Mouse (Mus musculus): Measurements from ENCODE around the gene Hibch. TPM values are rescaled to one million over a fixed set of nuclear protein-coding genes. Genes with fewer than 3 reads are reported as not detected.
"Not testable (repeated sequence)": the region's sequence is repeated elsewhere in the genome, so short reads cannot be mapped to it uniquely, and the experiment has no call there.

Gene Hibch
- polyA plus RNA-seq, 1 experiment from 2014 or later = 25.9 TPM

DNA sequence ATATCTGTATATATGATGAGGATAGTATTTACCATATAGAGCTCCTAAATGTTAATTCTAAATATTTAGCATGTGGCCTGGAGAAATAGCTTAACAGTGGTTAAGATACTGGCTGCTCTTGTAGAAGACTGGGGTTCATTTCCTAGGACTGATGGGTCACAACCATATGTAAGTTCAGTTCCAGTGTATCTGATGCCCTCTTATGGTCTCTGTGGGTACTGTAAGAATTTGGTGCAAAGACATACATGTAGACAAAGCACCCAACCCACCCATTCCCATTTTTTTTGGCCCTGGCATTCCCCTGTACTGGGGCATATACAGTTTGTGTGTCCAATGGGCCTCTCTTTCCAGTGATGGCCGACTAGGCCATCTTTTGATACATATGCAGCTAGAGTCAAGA is 9.3 kb downstream of the Hibch start:
- not testable (repeated sequence) for H3K9me3 ChIP-seq (replicated peaks; ENCODE audit: control insufficient read depth, low read length); H3K36me3 ChIP-seq (ENCODE audit: control insufficient read depth, insufficient read depth, low read length); H3K9ac ChIP-seq (ENCODE audit: low read length); H3K4me2 ChIP-seq (ENCODE audit: low read length); H3K27ac ChIP-seq (ENCODE audit: low read depth, low read length); H3K4me3 ChIP-seq (ENCODE audit: low read depth, low read length); H3K27me3 ChIP-seq (replicated peaks; ENCODE audit: control insufficient read depth, insufficient read depth, low read length); H3K4me1 ChIP-seq (ENCODE audit: control insufficient read depth, insufficient read depth, low read length)
- peak; percentile 48; the same call in 1 of the 2 replicates for ATAC-seq
- WGBS = no CpG with 5 or more reads among the region's 1 CpGs
- DNase-seq (ENCODE audit: low spot score) = peak; percentile 59

DNA sequence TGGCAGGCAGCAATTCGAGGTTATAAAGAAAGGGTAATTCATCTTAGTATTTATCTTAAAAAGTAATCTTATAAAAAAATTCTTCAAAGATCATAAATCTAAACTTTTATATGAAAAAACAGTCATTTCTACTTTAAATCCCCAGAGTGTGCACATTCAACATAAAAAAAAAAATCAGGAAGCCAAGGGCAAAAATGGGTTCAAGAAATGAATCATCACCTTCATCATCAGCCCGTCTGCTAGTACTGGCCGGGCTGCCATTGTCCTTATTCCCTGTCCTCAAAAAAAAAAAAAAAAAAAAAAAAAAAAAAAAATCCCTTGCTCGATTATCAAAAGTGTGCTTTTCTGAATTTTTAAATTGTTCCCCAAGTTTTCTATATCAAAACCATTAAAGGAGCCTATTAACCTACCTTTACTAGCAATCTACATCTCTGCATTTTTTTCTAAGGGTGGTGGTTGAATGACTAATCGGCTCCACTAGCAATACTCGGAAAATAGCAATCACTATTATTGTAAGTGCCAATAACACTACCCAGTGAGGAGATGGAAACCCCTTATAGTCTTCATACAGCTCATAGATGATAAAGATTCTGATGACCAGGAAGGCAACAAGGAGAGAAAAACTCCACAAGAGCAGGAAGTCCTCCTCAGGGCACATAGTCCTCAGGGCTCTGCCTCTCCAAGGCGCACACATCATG is 11.3 kb downstream of the Hibch start:
- H3K36me3 ChIP-seq (ENCODE audit: control insufficient read depth, insufficient read depth, low read length) = peaks cover 6% of the 10 kb centered on the region; the same call in 1 of the 2 replicates
- no peak overlapping the region for H3K9ac ChIP-seq (ENCODE audit: low read length)
- no peaks in the 10 kb centered on the region for H3K9me3 ChIP-seq (replicated peaks; ENCODE audit: control insufficient read depth, low read length)
- 89% methylated on average over 7 of the region's 7 CpGs for WGBS
- no peak overlapping the region for H3K27ac ChIP-seq (ENCODE audit: low read depth, low read length)
- no peaks in the 10 kb centered on the region for H3K4me1 ChIP-seq (ENCODE audit: control insufficient read depth, insufficient read depth, low read length)
- H3K27me3 ChIP-seq (replicated peaks; ENCODE audit: control insufficient read depth, insufficient read depth, low read length) = no peaks in the 10 kb centered on the region
- no peak for ATAC-seq
- no peak overlapping the region for H3K4me2 ChIP-seq (ENCODE audit: low read length)
- H3K4me3 ChIP-seq (ENCODE audit: low read depth, low read length) = no peak overlapping the region
- no peak for DNase-seq (ENCODE audit: low spot score)

DNA sequence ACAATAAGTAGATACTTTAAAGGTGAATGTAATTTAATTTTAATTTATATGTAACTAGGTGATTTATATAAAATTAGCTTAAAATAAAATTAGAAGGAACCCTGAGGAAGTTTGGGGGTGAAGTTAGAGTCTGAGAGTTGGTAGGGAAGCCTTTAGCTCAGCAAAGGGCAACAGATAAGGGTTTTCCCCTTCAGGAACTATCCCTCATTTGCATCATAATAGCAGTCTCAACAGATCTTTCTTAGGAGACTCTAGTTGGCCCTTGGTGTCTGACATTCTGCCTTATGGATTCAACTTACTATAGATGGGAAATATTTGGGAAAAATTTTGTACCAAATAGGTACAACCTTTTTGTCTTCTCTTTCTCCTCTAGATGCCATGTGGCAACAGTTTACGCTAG is 19.5 kb downstream of the Hibch start:
- no peak overlapping the region for H3K4me3 ChIP-seq (ENCODE audit: low read depth, low read length)
- H3K9ac ChIP-seq (ENCODE audit: low read length) = no peak overlapping the region
- ATAC-seq (no peak), DNase-seq (ENCODE audit: low spot score) (no peak)
- H3K36me3 ChIP-seq (ENCODE audit: control insufficient read depth, insufficient read depth, low read length) = peaks cover 6% of the 10 kb centered on the region; the same call in 1 of the 2 replicates
- H3K27me3 ChIP-seq (replicated peaks; ENCODE audit: control insufficient read depth, insufficient read depth, low read length) = no peaks in the 10 kb centered on the region
- H3K9me3 ChIP-seq (replicated peaks; ENCODE audit: control insufficient read depth, low read length) = no peaks in the 10 kb centered on the region
- no peak overlapping the region for H3K27ac ChIP-seq (ENCODE audit: low read depth, low read length)
- H3K4me2 ChIP-seq (ENCODE audit: low read length) = no peak overlapping the region
- no peaks in the 10 kb centered on the region for H3K4me1 ChIP-seq (ENCODE audit: control insufficient read depth, insufficient read depth, low read length)
- WGBS = 91% methylated on average over 1 of the region's 1 CpGs

DNA sequence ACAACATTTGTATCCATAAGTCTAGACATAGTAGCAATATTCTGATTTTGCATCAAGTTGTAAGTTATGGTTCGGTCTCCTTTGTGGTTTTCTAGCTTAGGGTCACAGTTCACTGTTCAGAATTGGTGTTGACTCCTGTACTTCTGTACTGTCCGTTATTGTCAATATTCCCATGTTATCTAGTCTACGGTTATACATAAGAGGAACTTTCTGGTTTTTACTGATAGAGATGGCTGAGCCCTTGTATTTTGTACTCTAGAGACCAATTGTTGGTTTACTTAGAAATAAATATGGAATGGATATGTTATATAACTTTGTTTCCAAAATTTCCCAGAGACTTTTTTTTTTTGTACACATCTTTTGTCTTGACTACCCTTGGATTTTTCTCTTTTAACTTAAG is 21.3 kb downstream of the Hibch start:
- Histone ChIP-seq H3K4me2 (ENCODE audit: low read length) (no peak overlapping the region), H3K4me1 (ENCODE audit: control insufficient read depth, insufficient read depth, low read length) (no peaks in the 10 kb centered on the region), H3K9me3 (replicated peaks; ENCODE audit: control insufficient read depth, low read length) (no peaks in the 10 kb centered on the region), H3K36me3 (ENCODE audit: control insufficient read depth, insufficient read depth, low read length) (no peaks in the 10 kb centered on the region), H3K27ac (ENCODE audit: low read depth, low read length) (no peak overlapping the region), H3K4me3 (ENCODE audit: low read depth, low read length) (no peak overlapping the region), H3K27me3 (replicated peaks; ENCODE audit: control insufficient read depth, insufficient read depth, low read length) (no peaks in the 10 kb centered on the region), H3K9ac (ENCODE audit: low read length) (no peak overlapping the region)
- whole genome bisulfite sequencing = 91% methylated on average over 3 of the region's 3 CpGs
- no peak for DNase-seq (ENCODE audit: low spot score)
- no peak for ATAC-seq

DNA sequence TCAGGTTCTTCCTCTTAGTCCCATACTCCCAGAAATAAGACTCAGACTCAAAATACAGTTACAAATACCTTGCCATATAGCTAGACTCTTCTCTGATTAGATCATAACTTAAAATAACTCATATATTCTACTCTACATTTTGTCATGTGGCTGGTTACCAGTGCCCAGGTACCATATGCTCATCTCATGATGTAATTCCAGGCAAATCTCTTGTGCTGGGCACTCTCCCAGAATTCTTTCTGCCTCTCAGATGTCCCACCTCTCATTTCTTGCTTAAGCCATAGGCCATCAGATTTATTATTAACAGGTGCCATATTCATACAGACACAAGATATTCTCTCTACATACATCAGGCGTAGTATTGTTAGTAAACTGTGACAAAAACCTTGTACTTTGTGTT is 23.1 kb downstream of the Hibch start:
- WGBS = 96% methylated on average over 1 of the region's 1 CpGs
- Histone ChIP-seq H3K4me1 (ENCODE audit: control insufficient read depth, insufficient read depth, low read length) (no peaks in the 10 kb centered on the region), H3K4me2 (ENCODE audit: low read length) (no peak overlapping the region), H3K4me3 (ENCODE audit: low read depth, low read length) (no peak overlapping the region), H3K9ac (ENCODE audit: low read length) (no peak overlapping the region), H3K27ac (ENCODE audit: low read depth, low read length) (no peak overlapping the region), H3K36me3 (ENCODE audit: control insufficient read depth, insufficient read depth, low read length) (no peaks in the 10 kb centered on the region), H3K9me3 (replicated peaks; ENCODE audit: control insufficient read depth, low read length) (no peaks in the 10 kb centered on the region), H3K27me3 (replicated peaks; ENCODE audit: control insufficient read depth, insufficient read depth, low read length) (no peaks in the 10 kb centered on the region)
- DNase-seq (ENCODE audit: low spot score) = no peak
- no peak for ATAC-seq

DNA sequence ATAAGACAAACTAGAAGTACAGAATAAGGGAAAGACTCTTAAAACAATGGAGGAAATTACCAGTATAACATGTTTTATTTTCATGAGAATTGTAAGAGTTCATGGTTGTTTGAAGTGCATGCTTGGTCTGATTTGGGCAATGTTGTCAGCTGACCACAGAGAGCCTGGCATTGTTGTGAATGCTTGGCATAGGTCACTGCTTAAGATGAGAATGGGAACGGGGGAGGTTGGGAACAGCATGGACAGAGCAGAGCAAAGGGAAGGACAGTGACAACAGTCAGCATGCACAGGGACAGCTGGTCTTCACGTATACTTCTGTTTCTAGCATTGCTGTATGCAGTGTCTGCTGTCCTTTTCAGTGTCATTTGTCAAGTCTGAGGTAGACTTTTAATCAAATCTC is 39.5 kb downstream of the Hibch start:
- WGBS = 87% methylated on average over 2 of the region's 2 CpGs
- Histone ChIP-seq H3K9ac (ENCODE audit: low read length) (no peak overlapping the region), H3K4me3 (ENCODE audit: low read depth, low read length) (no peak overlapping the region), H3K27ac (ENCODE audit: low read depth, low read length) (no peak overlapping the region), H3K36me3 (ENCODE audit: control insufficient read depth, insufficient read depth, low read length) (no peaks in the 10 kb centered on the region), H3K9me3 (replicated peaks; ENCODE audit: control insufficient read depth, low read length) (no peaks in the 10 kb centered on the region), H3K4me1 (ENCODE audit: control insufficient read depth, insufficient read depth, low read length) (no peaks in the 10 kb centered on the region), H3K27me3 (replicated peaks; ENCODE audit: control insufficient read depth, insufficient read depth, low read length) (no peaks in the 10 kb centered on the region), H3K4me2 (ENCODE audit: low read length) (no peak overlapping the region)
- ATAC-seq = no peak
- DNase-seq (ENCODE audit: low spot score) = no peak

DNA sequence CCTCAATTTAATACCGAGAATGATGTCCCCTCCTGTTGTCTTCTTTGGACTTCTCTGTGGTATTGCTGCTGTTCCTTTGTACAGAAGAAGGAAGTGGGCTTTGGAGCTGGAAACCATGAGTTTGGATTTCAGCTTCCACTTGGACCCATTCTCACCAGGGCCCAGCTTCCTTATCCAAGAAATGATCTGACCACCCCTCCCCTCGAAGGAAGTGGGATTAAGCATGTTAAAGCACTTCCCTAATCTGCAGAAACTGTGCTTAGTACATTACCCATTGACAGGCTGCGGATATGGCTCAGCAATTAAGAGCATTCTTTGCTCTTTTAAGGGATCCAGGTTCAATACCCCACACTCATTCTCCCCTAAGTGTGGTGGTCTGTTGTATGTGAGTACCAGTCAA is 65.1 kb downstream of the Hibch start:
- H3K27me3 ChIP-seq (replicated peaks; ENCODE audit: control insufficient read depth, insufficient read depth, low read length) = no peaks in the 10 kb centered on the region
- ATAC-seq (no peak), DNase-seq (ENCODE audit: low spot score) (no peak)
- H3K27ac ChIP-seq (ENCODE audit: low read depth, low read length) = no peak overlapping the region
- H3K4me3 ChIP-seq (ENCODE audit: low read depth, low read length) = no peak overlapping the region
- H3K9me3 ChIP-seq (replicated peaks; ENCODE audit: control insufficient read depth, low read length) = no peaks in the 10 kb centered on the region
- no peak overlapping the region for H3K4me2 ChIP-seq (ENCODE audit: low read length)
- no peak overlapping the region for H3K9ac ChIP-seq (ENCODE audit: low read length)
- WGBS = 80% methylated on average over 3 of the region's 3 CpGs
- H3K36me3 ChIP-seq (ENCODE audit: control insufficient read depth, insufficient read depth, low read length) = no peaks in the 10 kb centered on the region
- no peaks in the 10 kb centered on the region for H3K4me1 ChIP-seq (ENCODE audit: control insufficient read depth, insufficient read depth, low read length)

DNA sequence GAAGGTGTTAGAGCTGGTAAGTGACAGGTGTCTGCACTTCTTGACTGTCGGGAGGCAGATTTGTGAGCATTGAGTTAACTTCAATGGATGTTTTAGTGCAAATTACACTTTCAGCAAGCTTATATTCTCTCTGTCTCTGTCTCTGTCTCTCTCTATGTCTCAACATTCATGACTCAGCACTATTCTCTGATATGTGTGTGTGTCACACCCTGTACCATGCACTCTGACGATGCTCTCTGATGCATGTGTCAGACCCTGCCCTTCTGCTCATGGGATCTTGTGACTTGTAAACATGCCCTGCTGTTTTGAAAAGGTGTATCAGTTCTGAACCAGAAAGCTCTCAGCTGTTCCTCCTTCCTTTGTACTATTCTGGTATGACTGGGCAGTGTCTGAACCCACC is 71.9 kb downstream of the Hibch start:
- WGBS = 94% methylated on average over 2 of the region's 2 CpGs
- no peak overlapping the region for H3K4me2 ChIP-seq (ENCODE audit: low read length)
- no peak overlapping the region for H3K4me3 ChIP-seq (ENCODE audit: low read depth, low read length)
- H3K27ac ChIP-seq (ENCODE audit: low read depth, low read length) = no peak overlapping the region
- no peak for ATAC-seq
- no peaks in the 10 kb centered on the region for H3K36me3 ChIP-seq (ENCODE audit: control insufficient read depth, insufficient read depth, low read length)
- no peak overlapping the region for H3K9ac ChIP-seq (ENCODE audit: low read length)
- DNase-seq (ENCODE audit: low spot score) = no peak
- no peaks in the 10 kb centered on the region for H3K9me3 ChIP-seq (replicated peaks; ENCODE audit: control insufficient read depth, low read length)
- no peaks in the 10 kb centered on the region for H3K4me1 ChIP-seq (ENCODE audit: control insufficient read depth, insufficient read depth, low read length)
- no peaks in the 10 kb centered on the region for H3K27me3 ChIP-seq (replicated peaks; ENCODE audit: control insufficient read depth, insufficient read depth, low read length)

DNA sequence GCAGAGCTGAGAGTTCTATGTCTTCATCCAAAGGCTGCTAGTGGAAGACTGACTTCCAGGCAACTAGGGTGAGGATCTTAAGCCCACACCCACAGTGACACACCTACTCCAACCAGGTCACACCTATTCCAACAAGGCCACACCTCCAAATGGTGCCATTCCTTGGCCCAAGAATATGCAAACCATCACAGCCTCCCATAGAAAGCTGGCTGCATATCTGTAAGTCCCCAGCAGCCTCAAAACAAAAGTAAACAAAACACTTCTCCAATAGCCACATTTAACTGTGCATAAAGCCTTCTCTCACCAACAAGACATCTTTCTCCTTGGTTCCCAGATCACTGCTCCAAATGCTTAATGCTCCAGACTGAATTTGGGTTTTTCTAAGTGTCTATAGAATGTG is 74.2 kb downstream of the Hibch start:
- H3K36me3 ChIP-seq (ENCODE audit: control insufficient read depth, insufficient read depth, low read length); H3K9me3 ChIP-seq (replicated peaks; ENCODE audit: control insufficient read depth, low read length); DNase-seq (ENCODE audit: low spot score); H3K4me3 ChIP-seq (ENCODE audit: low read depth, low read length); H3K9ac ChIP-seq (ENCODE audit: low read length); H3K27ac ChIP-seq (ENCODE audit: low read depth, low read length); ATAC-seq; H3K4me1 ChIP-seq (ENCODE audit: control insufficient read depth, insufficient read depth, low read length); H3K4me2 ChIP-seq (ENCODE audit: low read length); H3K27me3 ChIP-seq (replicated peaks; ENCODE audit: control insufficient read depth, insufficient read depth, low read length): not testable (repeated sequence)

Measured in forebrain, embryonic 14.5 days (tissue).